Mouse (Mus musculus) CH12.LX (cell line): Measurements from ENCODE around the gene St8sia1.

Experiments
- EP300 ChIP-seq: IDR thresholded peaks from 2 replicates; pipeline ENCODE4 v1.6.1; 2011; ENCODE audit warnings: low read length, improper control_type of control experiment
- NRF1 ChIP-seq: IDR thresholded peaks from 2 replicates; pipeline ENCODE4 v1.6.1; 2014; ENCODE audit warnings: low read depth, mild to moderate bottlenecking, inconsistent platforms, low read length, improper control_type of control experiment, moderate library complexity

DNA sequence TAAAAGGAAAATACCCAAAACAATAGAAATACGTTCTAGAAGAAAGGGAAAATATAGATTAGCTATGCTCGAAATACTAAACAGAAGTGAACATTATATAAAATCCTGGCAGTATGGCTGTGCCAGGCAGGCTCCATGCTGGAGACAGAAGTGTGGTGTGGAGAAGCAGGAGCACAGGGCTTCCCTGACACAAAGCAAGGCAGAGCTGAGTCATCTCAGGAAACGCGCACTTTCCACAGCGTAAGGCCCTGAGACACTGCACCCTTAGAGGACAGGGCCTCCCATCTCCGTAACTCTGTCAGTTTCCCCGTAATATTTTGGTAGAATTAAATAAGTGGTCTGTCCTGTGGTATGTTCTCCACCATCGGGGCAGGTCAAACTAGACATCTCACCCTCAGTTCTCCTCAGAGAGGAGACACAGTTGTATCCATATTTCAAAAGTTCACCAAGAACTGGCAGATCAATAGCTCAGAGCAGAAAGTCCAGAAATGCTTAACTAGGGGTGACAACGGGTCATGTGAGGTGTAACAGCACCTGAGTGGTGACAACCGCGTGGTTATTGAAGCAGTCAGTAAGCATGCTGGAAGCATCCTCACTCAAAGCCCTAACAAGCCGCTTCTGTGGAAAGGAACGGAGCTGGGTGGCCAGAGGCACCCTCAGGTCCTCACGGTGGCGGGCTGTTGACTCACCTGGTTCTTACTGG is 48.4 kb upstream of the St8sia1 start:
- TF ChIP-seq EP300 (no peak), NRF1 (no peak)
